Mouse (Mus musculus) midbrain, embryonic 14.5 days (tissue): ENCODE data around the gene Rnf141. TPM values are rescaled to one million over a fixed set of nuclear protein-coding genes. Genes with fewer than 3 reads are reported as not detected.

Experiments used
- ATAC-seq: fragments of 200-750 bp; cut with Nextera tagmentation; 2 replicates; pipeline ENCODE4 v1.8.0; 2017; ENCODE audit warnings: moderate number of reproducible peaks, moderate library complexity; ENCODE audit not compliant: low FRiP score, low TSS enrichment
- DNase-seq: peaks from one replicate; pipeline ENCODE4 v3.0.0-alpha.2; 2015
- H3K27ac ChIP-seq: fragments of 300-500 bp; sonication (generic); replicated peaks from 2 replicates; pipeline ENCODE4 v1.5.1; 2014; ENCODE audit warnings: mild to moderate bottlenecking, low read depth, low read length, moderate library complexity
- H3K27me3 ChIP-seq: fragments of 300-500 bp; sonication (generic); 2 replicates; pipeline ENCODE4 v1.6.1; 2014; ENCODE audit warnings: low read length, control low read depth, mixed read lengths; ENCODE audit not compliant: control insufficient read depth, insufficient read depth
- H3K36me3 ChIP-seq: fragments of 300-500 bp; sonication (generic); 2 replicates; pipeline ENCODE4 v1.6.1; 2014; ENCODE audit warnings: low read length, control low read depth; ENCODE audit not compliant: control insufficient read depth, insufficient read depth
- H3K4me1 ChIP-seq: fragments of 300-500 bp; sonication (generic); 2 replicates; pipeline ENCODE4 v1.6.1; 2014; ENCODE audit warnings: mild to moderate bottlenecking, antibody characterized with exemption, low read length, control low read depth; ENCODE audit not compliant: control insufficient read depth, insufficient read depth
- H3K4me2 ChIP-seq: fragments of 300-500 bp; sonication (generic); 2 replicates; pipeline ENCODE4 v1.6.1; 2014; ENCODE audit warnings: mild to moderate bottlenecking, low read length, moderate library complexity
- H3K4me3 ChIP-seq: fragments of 300-500 bp; sonication (generic); replicated peaks from 2 replicates; pipeline ENCODE4 v1.5.1; 2014; ENCODE audit warnings: low read depth, low read length
- H3K9ac ChIP-seq: fragments of 300-500 bp; sonication (generic); replicated peaks from 2 replicates; pipeline ENCODE4 v1.6.1; 2014; ENCODE audit warnings: mild to moderate bottlenecking, low read length, moderate library complexity
- H3K9me3 ChIP-seq: fragments of 300-500 bp; sonication (generic); 2 replicates; pipeline ENCODE4 v1.6.1; 2016; ENCODE audit warnings: low read length, control low read depth, mixed read lengths; ENCODE audit not compliant: control insufficient read depth
- WGBS: fragments of 180-500 bp; shearing (Covaris S2); extraction: QIAGEN DNeasy Blood & Tissue Kit; methylation state at CpG from one replicate; pipeline ENCODE4 v1.1.7; 2014; 5-methylcytosine and 5-hydroxymethylcytosine counted together
- microRNA-seq: library from miRNA; unstranded; fragments of <30 nt; microRNA quantifications from one replicate; pipeline ENCODE4, GENCODE M21; 2016
- polyA plus RNA-seq: library from polyadenylated mRNA; unstranded; fragments of >200 nt; fragmentation: Nextera tagmentation; extraction: Ambion mirVana; gene quantifications from 2 replicates; pipeline ENCODE4 v1.2.1, GENCODE M21; 2014

Gene Rnf141
- polyA plus RNA-seq, 1 experiment from 2014 or later: 38.3 TPM

DNA sequence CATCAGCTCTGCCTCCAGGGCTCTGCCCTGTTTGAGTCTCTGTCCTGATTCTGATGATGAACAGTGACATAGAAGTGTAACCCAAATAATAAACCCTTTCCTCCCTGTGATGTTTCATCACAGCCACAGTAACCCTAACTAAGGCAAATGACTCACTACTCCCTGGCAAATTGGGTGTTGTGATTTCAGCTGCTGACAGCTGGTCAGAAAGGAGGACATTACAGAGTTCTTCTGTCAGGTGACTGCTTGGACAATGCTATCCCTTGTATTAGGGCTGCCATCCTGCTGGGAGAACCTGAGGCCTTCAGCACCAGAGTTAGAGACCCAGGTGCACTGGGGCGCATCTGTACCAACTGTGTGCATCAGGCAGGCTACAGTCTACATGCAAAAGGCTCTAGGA lies 90.9 kb downstream of the Rnf141 start:
- H3K4me2 ChIP-seq: no peak overlapping the region
- no peak overlapping the region for H3K9ac ChIP-seq
- no peaks in the 10 kb centered on the region for H3K9me3 ChIP-seq
- no peaks in the 10 kb centered on the region for H3K27me3 ChIP-seq
- no peaks in the 10 kb centered on the region for H3K4me1 ChIP-seq
- no peak overlapping the region for H3K4me3 ChIP-seq
- H3K27ac ChIP-seq: no peak overlapping the region
- ATAC-seq (no peak), DNase-seq (no peak)
- H3K36me3 ChIP-seq: no peaks in the 10 kb centered on the region
- 79% methylated on average over 1 of the region's 1 CpGs for WGBS

DNA sequence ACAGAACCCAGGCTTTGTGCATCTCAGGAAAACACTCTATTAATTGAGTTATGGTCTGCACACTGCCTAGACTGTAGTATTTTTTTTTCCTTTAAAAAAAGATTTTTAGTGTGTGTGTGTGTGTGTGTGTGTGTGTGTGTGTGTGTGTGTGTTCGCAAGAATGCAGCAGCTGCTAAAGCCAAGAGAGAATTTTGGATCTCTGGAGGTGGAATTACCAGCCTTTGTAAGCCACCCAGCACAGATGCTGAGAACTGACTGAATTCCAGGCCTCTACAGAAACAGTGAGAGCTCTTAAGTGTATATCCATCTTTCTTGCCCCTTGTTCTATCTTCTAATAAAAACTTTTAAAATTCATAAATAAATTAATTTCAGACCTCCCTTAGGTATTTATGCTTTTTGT lies 92.6 kb downstream of the Rnf141 start:
- 78% methylated on average over 1 of the region's 1 CpGs for WGBS
- Histone ChIP-seq H3K27me3 (no peaks in the 10 kb centered on the region), H3K4me3 (no peak overlapping the region), H3K4me1 (no peaks in the 10 kb centered on the region), H3K27ac (no peak overlapping the region), H3K9ac (no peak overlapping the region), H3K36me3 (no peaks in the 10 kb centered on the region), H3K4me2 (no peak overlapping the region), H3K9me3 (no peaks in the 10 kb centered on the region)
- ATAC-seq (no peak), DNase-seq (no peak)

GRCm38 (mm10) chr7:110750834-110751233 lies 93.4 kb downstream of the Rnf141 start:
- H3K27ac ChIP-seq: no peak overlapping the region
- no peak overlapping the region for H3K4me3 ChIP-seq
- H3K9me3 ChIP-seq: no peaks in the 10 kb centered on the region
- H3K4me1 ChIP-seq: peaks cover 8% of the 10 kb centered on the region
- ATAC-seq (no peak), DNase-seq (no peak)
- WGBS: 27% methylated on average over 4 of the region's 4 CpGs
- no peak overlapping the region for H3K9ac ChIP-seq
- H3K36me3 ChIP-seq: no peaks in the 10 kb centered on the region
- no peaks in the 10 kb centered on the region for H3K27me3 ChIP-seq
- H3K4me2 ChIP-seq: no peak overlapping the region

Small RNA genes lying within 50 kb of the gene (microRNA-seq; reads per million reads assigned to microRNA genes)
- not detected for gene Gm47282

Other genes with a start within 250 kb of the Rnf141 start
- 73.5 and 77.4 TPM in 2 replicates for gene Sbf2, start 229.5 kb downstream of the Rnf141 start, polyA plus RNA-seq
- 1.4 and 3.2 TPM in 2 replicates for gene Adm, start 216.8 kb downstream of the Rnf141 start, polyA plus RNA-seq
- 7.8 and 8.2 TPM in 2 replicates for gene Ampd3, start 76.3 kb downstream of the Rnf141 start, polyA plus RNA-seq
- gene Lyve1, start 18.8 kb upstream of the Rnf141 start, polyA plus RNA-seq: 4.7 TPM in 1 of 2 replicates, not detected in the other
- 0.73 and 0.99 TPM in 2 replicates for gene Mrvi1, start 138.0 kb upstream of the Rnf141 start, polyA plus RNA-seq
- gene Ctr9, start 184.5 kb upstream of the Rnf141 start, polyA plus RNA-seq: 59.4 and 90.4 TPM in 2 replicates
- gene Eif4g2, start 238.6 kb upstream of the Rnf141 start, polyA plus RNA-seq: 906 and 1,582 TPM in 2 replicates